In genomic region chr14:59093601-59094000, GRCm38 (mm10) we compare ENCODE assay signal across 33 mouse cellular contexts. TPM values are rescaled to one million over a fixed set of nuclear protein-coding genes. Genes with fewer than 3 reads are reported as not detected.
A peak's percentile ranks its signal among the peaks of the same experiment; 100 is the strongest.
DNase-seq lines count a peak whose midpoint lies in the region; ATAC-seq and TF ChIP-seq lines count a peak whose summit lies in the region.
"Had no signal": no experiment of that assay in that cellular context is flagged by ENCODE, and none has a peak within 500 bp of the region (broad histone marks: within the 10 kb centered on the region; RNA-seq: fewer than 3 reads in every experiment).

No protein-coding gene starts in this region.

- H3K9me3 ChIP-seq in liver, embryonic 11.5 days (ENCODE audit: control insufficient read depth, low read length) = no peaks in the 10 kb centered on the region
- H3K9me3 ChIP-seq: forebrain, embryonic 10.5 days; forebrain, embryonic 13.5 days had no signal

- H3K36me3 ChIP-seq in liver, adult 2 months (ENCODE audit: control insufficient read depth, insufficient read depth, low read length) = no peaks in the 10 kb centered on the region
- no peaks in the 10 kb centered on the region for H3K36me3 ChIP-seq in liver, embryonic 11.5 days (ENCODE audit: control insufficient read depth, insufficient read depth, low read length)
- H3K36me3 ChIP-seq: forebrain, embryonic 10.5 days had no signal

- peaks cover 4% of the 10 kb centered on the region for H3K4me1 ChIP-seq in liver, adult 2 months (ENCODE audit: control insufficient read depth, insufficient read depth, low read length)
- H3K4me1 ChIP-seq in liver, embryonic 11.5 days (replicated peaks; ENCODE audit: control insufficient read depth, insufficient read depth, low read length) = no peaks in the 10 kb centered on the region
- H3K4me1 ChIP-seq: forebrain, embryonic 10.5 days; forebrain, embryonic 13.5 days had no signal

- no peak for TF ChIP-seq POLR2A in liver, adult 2 months (IDR thresholded peaks at IDR 0.05; ENCODE audit: extremely low read depth, insufficient read depth, low read length)

- H3K27ac ChIP-seq in liver, adult 2 months (replicated peaks; ENCODE audit: insufficient read depth, low read depth, low read length) = no peak overlapping the region
- no peak overlapping the region for H3K27ac ChIP-seq in liver, embryonic 11.5 days (ENCODE audit: low read depth, low read length)
- H3K27ac ChIP-seq: forebrain, embryonic 10.5 days; forebrain, embryonic 13.5 days; heart, adult 2 months; hindbrain, embryonic 14.5 days; hindbrain, postnatal 0 days had no signal

- DNase-seq in kidney, adult 18-20 months = peak; percentile 50
- DNase-seq in kidney, postnatal 4 days = no peak
- DNase-seq in liver, adult 2 months (ENCODE audit: extremely low read depth, low read depth, low spot score) = peak; percentile 90
- DNase-seq in liver, embryonic 11.5 days (ENCODE audit: low spot score) = no peak
- peak; percentile 43 for DNase-seq in kidney, postnatal 14 days
- no peak for DNase-seq in spleen, postnatal 36 days (ENCODE audit: low spot score in 2 of 2)
- no peak for DNase-seq in cerebellum, postnatal 14 days
- DNase-seq: adrenal gland, adult 8-10 months; adrenal gland, postnatal 25 days; cerebellum, adult 11-12 months; cerebellum, adult 8-10 months; cerebellum, postnatal 10 days; gastrocnemius, postnatal 10 days; gastrocnemius, postnatal 36 days; heart, adult 2 months had no signal

- H3K79me2 ChIP-seq in liver, adult 2 months (ENCODE audit: control insufficient read depth, insufficient read depth, low read length) = no peaks in the 10 kb centered on the region

- H3K27me3 ChIP-seq in liver, adult 2 months (ENCODE audit: control insufficient read depth, insufficient read depth, low read length) = no peaks in the 10 kb centered on the region
- no peaks in the 10 kb centered on the region for H3K27me3 ChIP-seq in liver, embryonic 11.5 days (replicated peaks; ENCODE audit: control insufficient read depth, insufficient read depth, low read length)
- H3K27me3 ChIP-seq: forebrain, embryonic 13.5 days had no signal

- no peak overlapping the region for H3K4me2 ChIP-seq in liver, embryonic 11.5 days
- H3K4me2 ChIP-seq: forebrain, embryonic 13.5 days; heart, embryonic 11.5 days; hindbrain, embryonic 14.5 days had no signal

- TF ChIP-seq CTCF in liver, adult 2 months (IDR thresholded peaks at IDR 0.05; ENCODE audit: low read depth, low read length) = no peak

- H3K9ac ChIP-seq in liver, adult 2 months (ENCODE audit: low read depth, low read length) = no peak overlapping the region
- no peak overlapping the region for H3K9ac ChIP-seq in liver, embryonic 11.5 days (ENCODE audit: low read depth, low read length)
- H3K9ac ChIP-seq: forebrain, embryonic 13.5 days; hindbrain, embryonic 14.5 days had no signal

- H3K4me3 ChIP-seq in liver, adult 2 months (ENCODE audit: insufficient read depth, low read depth, low read length) = no peak overlapping the region
- H3K4me3 ChIP-seq in liver, embryonic 11.5 days (ENCODE audit: low read depth, low read length) = no peak overlapping the region
- H3K4me3 ChIP-seq: forebrain, embryonic 10.5 days; forebrain, embryonic 13.5 days; heart, adult 2 months had no signal

- no peak for ATAC-seq in liver, embryonic 11.5 days (replicated peaks; ENCODE audit: low FRiP score)
- ATAC-seq: CD4-positive, CD25-positive, alpha-beta regulatory T cell, adult 4 months; forebrain, embryonic 13.5 days; forebrain, embryonic 16.5 days; hindbrain, postnatal 0 days had no signal

RNA-seq across cellular contexts. Expression of gene 1700129C05Rik, which starts 49.1 kb away (rescaled TPM):
- total RNA-seq in liver, adult 2 months (2014; rRNA removed) = not detected in 2 replicates
- not detected in 2 replicates for polyA plus RNA-seq in liver, adult 2 months (2012; rRNA removed)
- not detected in 2 replicates for polyA plus RNA-seq in liver, embryonic 11.5 days (2014; fragmentation: Nextera tagmentation; extraction: Ambion mirVana)
- total RNA-seq: adrenal gland, adult 8-10 months; adrenal gland, postnatal 25 days; gastrocnemius, adult 18-20 months; gastrocnemius, postnatal 10 days; gastrocnemius, postnatal 36 days; granulocyte monocyte progenitor cell, adult 5-6 weeks; heart, adult 2 months; heart, postnatal 25 days; hematopoietic stem cell, adult 5-6 weeks; hindbrain, postnatal 0 days; MEL had no signal
- polyA plus RNA-seq: brain, embryonic 14.5 days; C2C12; CD4-positive, CD25-positive, alpha-beta regulatory T cell, adult 4 months; embryonic facial prominence, embryonic 11.5 days; embryonic facial prominence, embryonic 14.5 days; forebrain, embryonic 10.5 days; forebrain, embryonic 13.5 days; forebrain, embryonic 16.5 days; heart, embryonic 11.5 days; heart, embryonic 14.5 days; heart, postnatal 0 days; hindbrain, embryonic 14.5 days; hindbrain, postnatal 0 days had no signal

Comparison
In these comparisons a context has a peak if more than half of its experiments do, and no peak if none do; other contexts are left out.
1. DNase-seq: peak in kidney, adult 18-20 months (single experiment), liver, adult 2 months (single experiment) and kidney, postnatal 14 days (single experiment); none in kidney, postnatal 4 days (0 of 2), liver, embryonic 11.5 days (single experiment), spleen, postnatal 36 days (0 of 2) and cerebellum, postnatal 14 days (0 of 2).